Mouse (Mus musculus): ENCODE data around the gene Slc9a3r1. TPM values are rescaled to one million over a fixed set of nuclear protein-coding genes. Genes with fewer than 3 reads are reported as not detected.
A peak's percentile ranks its signal among the peaks of the same experiment; 100 is the strongest.

The Slc9a3r1 gene
- polyA plus RNA-seq (2014; fragmentation: Nextera tagmentation; extraction: Ambion mirVana), result 29.5 and 33.7 TPM in 2 replicates

GRCm38 (mm10) chr11:115162832-115163480 is at the start of gene Slc9a3r1:
Gene Slc9a3r1, plus strand, starts transcription at chr11:115163341.
- Histone ChIP-seq H3K27ac (ENCODE audit: low read depth, low read length) (0 out of 2 replicates have a peak within 1 kb of the TSS, but pooled peaks have one; percentile 7), H3K9me3 (ENCODE audit: control insufficient read depth, low read length) (no peaks in the 10 kb centered on the region), H3K9ac (ENCODE audit: low read depth, low read length) (peak within 1 kb of the TSS; percentile 46), H3K4me1 (replicated peaks; ENCODE audit: control insufficient read depth, insufficient read depth, low read length) (peaks cover 13% of the 10 kb centered on the region), H3K27me3 (ENCODE audit: control insufficient read depth, insufficient read depth, low read length) (peaks cover 24% of the 10 kb centered on the region), H3K4me3 (ENCODE audit: low read depth, low read length) (peak within 1 kb of the TSS; percentile 59), H3K36me3 (ENCODE audit: control insufficient read depth, insufficient read depth, low read length) (no peaks in the 10 kb centered on the region), H3K4me2 (replicated peaks; ENCODE audit: low read depth, low read length) (peak within 1 kb of the TSS; percentile 90)
- WGBS, result under 1% methylated on average over 47 of the region's 47 CpGs
- peak; percentile 97 for ATAC-seq (ENCODE audit: low FRiP score)
- DNase-seq (ENCODE audit: low spot score), result peak; percentile 98

GRCm38 (mm10) chr11:115119409-115119808 is 43.7 kb upstream of the Slc9a3r1 start:
- Histone ChIP-seq H3K9ac (ENCODE audit: low read depth, low read length) (no peak overlapping the region), H3K27ac (ENCODE audit: low read depth, low read length) (no peak overlapping the region), H3K4me1 (replicated peaks; ENCODE audit: control insufficient read depth, insufficient read depth, low read length) (no peaks in the 10 kb centered on the region), H3K27me3 (ENCODE audit: control insufficient read depth, insufficient read depth, low read length) (no peaks in the 10 kb centered on the region), H3K9me3 (ENCODE audit: control insufficient read depth, low read length) (no peaks in the 10 kb centered on the region), H3K4me2 (replicated peaks; ENCODE audit: low read depth, low read length) (no peak overlapping the region), H3K4me3 (ENCODE audit: low read depth, low read length) (no peak overlapping the region), H3K36me3 (ENCODE audit: control insufficient read depth, insufficient read depth, low read length) (no peaks in the 10 kb centered on the region)
- ATAC-seq (ENCODE audit: low FRiP score), result no peak
- 82% methylated on average over 9 of the region's 9 CpGs for WGBS
- DNase-seq (ENCODE audit: low spot score), result no peak

GRCm38 (mm10) chr11:115128483-115128882 is 34.7 kb upstream of the Slc9a3r1 start:
- no peaks in the 10 kb centered on the region for H3K9me3 ChIP-seq (ENCODE audit: control insufficient read depth, low read length)
- 83% methylated on average over 4 of the region's 4 CpGs for WGBS

GRCm38 (mm10) chr11:115129508-115130126 is 33.5 kb upstream of the Slc9a3r1 start:
- Histone ChIP-seq H3K27ac (ENCODE audit: low read depth, low read length) (no peak overlapping the region), H3K36me3 (ENCODE audit: control insufficient read depth, insufficient read depth, low read length) (no peaks in the 10 kb centered on the region), H3K4me3 (ENCODE audit: low read depth, low read length) (no peak overlapping the region), H3K4me2 (replicated peaks; ENCODE audit: low read depth, low read length) (no peak overlapping the region), H3K9ac (ENCODE audit: low read depth, low read length) (no peak overlapping the region), H3K27me3 (ENCODE audit: control insufficient read depth, insufficient read depth, low read length) (no peaks in the 10 kb centered on the region), H3K9me3 (ENCODE audit: control insufficient read depth, low read length) (no peaks in the 10 kb centered on the region), H3K4me1 (replicated peaks; ENCODE audit: control insufficient read depth, insufficient read depth, low read length) (no peaks in the 10 kb centered on the region)
- ATAC-seq (ENCODE audit: low FRiP score), result no peak
- 93% methylated on average over 13 of the region's 13 CpGs for WGBS
- DNase-seq (ENCODE audit: low spot score), result no peak

More at GRCm38 (mm10) chr11:115128483-115128882, 34.7 kb upstream of the Slc9a3r1 start:
- Histone ChIP-seq H3K27ac (ENCODE audit: low read depth, low read length) (no peak overlapping the region), H3K9ac (ENCODE audit: low read depth, low read length) (no peak overlapping the region), H3K4me2 (replicated peaks; ENCODE audit: low read depth, low read length) (no peak overlapping the region), H3K36me3 (ENCODE audit: control insufficient read depth, insufficient read depth, low read length) (no peaks in the 10 kb centered on the region), H3K27me3 (ENCODE audit: control insufficient read depth, insufficient read depth, low read length) (no peaks in the 10 kb centered on the region), H3K4me1 (replicated peaks; ENCODE audit: control insufficient read depth, insufficient read depth, low read length) (no peaks in the 10 kb centered on the region), H3K4me3 (ENCODE audit: low read depth, low read length) (no peak overlapping the region)
- no peak for DNase-seq (ENCODE audit: low spot score)
- ATAC-seq (ENCODE audit: low FRiP score), result no peak

- no peak overlapping the region for H3K9ac ChIP-seq (ENCODE audit: low read depth, low read length)
- no peaks in the 10 kb centered on the region for H3K27me3 ChIP-seq (ENCODE audit: control insufficient read depth, insufficient read depth, low read length)
- H3K9me3 ChIP-seq (ENCODE audit: control insufficient read depth, low read length), result no peaks in the 10 kb centered on the region
- H3K4me2 ChIP-seq (replicated peaks; ENCODE audit: low read depth, low read length), result no peak overlapping the region
- DNase-seq (ENCODE audit: low spot score) (no peak), ATAC-seq (ENCODE audit: low FRiP score) (no peak)
- WGBS, result 87% methylated on average over 8 of the region's 8 CpGs
- no peaks in the 10 kb centered on the region for H3K36me3 ChIP-seq (ENCODE audit: control insufficient read depth, insufficient read depth, low read length)
- no peaks in the 10 kb centered on the region for H3K4me1 ChIP-seq (replicated peaks; ENCODE audit: control insufficient read depth, insufficient read depth, low read length)
- no peak overlapping the region for H3K27ac ChIP-seq (ENCODE audit: low read depth, low read length)
- no peak overlapping the region for H3K4me3 ChIP-seq (ENCODE audit: low read depth, low read length)
Observed at GRCm38 (mm10) chr11:115131768-115132381, 31.3 kb upstream of the Slc9a3r1 start.

- DNase-seq (ENCODE audit: low spot score) (no peak), ATAC-seq (ENCODE audit: low FRiP score) (no peak)
- no peaks in the 10 kb centered on the region for H3K9me3 ChIP-seq (ENCODE audit: control insufficient read depth, low read length)
- no peaks in the 10 kb centered on the region for H3K27me3 ChIP-seq (ENCODE audit: control insufficient read depth, insufficient read depth, low read length)
- no peaks in the 10 kb centered on the region for H3K4me1 ChIP-seq (replicated peaks; ENCODE audit: control insufficient read depth, insufficient read depth, low read length)
- no peak within 1 kb of the TSS for H3K9ac ChIP-seq (ENCODE audit: low read depth, low read length)
- WGBS, result 85% methylated on average over 8 of the region's 8 CpGs
- H3K4me3 ChIP-seq (ENCODE audit: low read depth, low read length), result no peak within 1 kb of the TSS
- no peak within 1 kb of the TSS for H3K27ac ChIP-seq (ENCODE audit: low read depth, low read length)
- H3K36me3 ChIP-seq (ENCODE audit: control insufficient read depth, insufficient read depth, low read length), result no peaks in the 10 kb centered on the region
- no peak within 1 kb of the TSS for H3K4me2 ChIP-seq (replicated peaks; ENCODE audit: low read depth, low read length)
Observed at GRCm38 (mm10) chr11:115133800-115134199, 29.3 kb upstream of the Slc9a3r1 start, which contains the start of gene Cd300lf. Gene Cd300lf, minus strand, starts transcription at chr11:115133992.

- ATAC-seq (ENCODE audit: low FRiP score) (no peak), DNase-seq (ENCODE audit: low spot score) (no peak)
- Histone ChIP-seq H3K4me2 (replicated peaks; ENCODE audit: low read depth, low read length) (no peak overlapping the region), H3K27me3 (ENCODE audit: control insufficient read depth, insufficient read depth, low read length) (no peaks in the 10 kb centered on the region), H3K4me1 (replicated peaks; ENCODE audit: control insufficient read depth, insufficient read depth, low read length) (no peaks in the 10 kb centered on the region), H3K36me3 (ENCODE audit: control insufficient read depth, insufficient read depth, low read length) (no peaks in the 10 kb centered on the region), H3K27ac (ENCODE audit: low read depth, low read length) (no peak overlapping the region), H3K4me3 (ENCODE audit: low read depth, low read length) (no peak overlapping the region), H3K9ac (ENCODE audit: low read depth, low read length) (no peak overlapping the region), H3K9me3 (ENCODE audit: control insufficient read depth, low read length) (no peaks in the 10 kb centered on the region)
- WGBS, result 82% methylated on average over 5 of the region's 5 CpGs
Observed at GRCm38 (mm10) chr11:115138597-115139262, 24.4 kb upstream of the Slc9a3r1 start.

GRCm38 (mm10) chr11:115141970-115142369 is 21.2 kb upstream of the Slc9a3r1 start:
- Histone ChIP-seq H3K4me3 (ENCODE audit: low read depth, low read length) (no peak overlapping the region), H3K36me3 (ENCODE audit: control insufficient read depth, insufficient read depth, low read length) (no peaks in the 10 kb centered on the region), H3K9me3 (ENCODE audit: control insufficient read depth, low read length) (no peaks in the 10 kb centered on the region), H3K27me3 (ENCODE audit: control insufficient read depth, insufficient read depth, low read length) (no peaks in the 10 kb centered on the region), H3K4me1 (replicated peaks; ENCODE audit: control insufficient read depth, insufficient read depth, low read length) (no peaks in the 10 kb centered on the region), H3K27ac (ENCODE audit: low read depth, low read length) (no peak overlapping the region), H3K4me2 (replicated peaks; ENCODE audit: low read depth, low read length) (no peak overlapping the region), H3K9ac (ENCODE audit: low read depth, low read length) (no peak overlapping the region)
- ATAC-seq (ENCODE audit: low FRiP score) (no peak), DNase-seq (ENCODE audit: low spot score) (no peak)
- WGBS, result 86% methylated on average over 2 of the region's 2 CpGs
